Comparison of ENCODE assay signal across 9 mouse cellular contexts in genomic region chr7:45617042-45617695, GRCm38 (mm10). TPM values are rescaled to one million over a fixed set of nuclear protein-coding genes. Genes with fewer than 3 reads are reported as not detected.
DNase-seq lines count a peak whose midpoint lies in the region; ATAC-seq and TF ChIP-seq lines count a peak whose summit lies in the region.
"Had no signal": no experiment of that assay in that cellular context is flagged by ENCODE, and none has a peak within 500 bp of the region (broad histone marks: within the 10 kb centered on the region; RNA-seq: fewer than 3 reads in every experiment).

Gene Fut1, plus strand, starts transcription at chr7:45617289.

- WGBS in kidney, postnatal 0 days = 8% methylated on average over 31 of the region's 31 CpGs
- WGBS in embryonic facial prominence, embryonic 12.5 days = 4% methylated on average over 31 of the region's 31 CpGs

- no peak within 1 kb of the TSS for H3K9ac ChIP-seq in kidney, postnatal 0 days (ENCODE audit: low read depth, low read length)
- H3K9ac ChIP-seq in embryonic facial prominence, embryonic 12.5 days = peak within 1 kb of the TSS; percentile 25; the same call in 1 of the 2 replicates

- H3K36me3 ChIP-seq in kidney, postnatal 0 days (ENCODE audit: insufficient read depth, low read length) = no peaks in the 10 kb centered on the region
- no peaks in the 10 kb centered on the region for H3K36me3 ChIP-seq in embryonic facial prominence, embryonic 12.5 days

- H3K9me3 ChIP-seq in kidney, postnatal 0 days (replicated peaks; ENCODE audit: low read length) = no peaks in the 10 kb centered on the region
- H3K9me3 ChIP-seq in embryonic facial prominence, embryonic 12.5 days = no peaks in the 10 kb centered on the region

- 0 out of 2 replicates have a peak, but pooled peaks cover 10% of the 10 kb centered on the region for H3K4me1 ChIP-seq in kidney, postnatal 0 days (replicated peaks; ENCODE audit: insufficient read depth, low read length)
- peaks cover 16% of the 10 kb centered on the region for H3K4me1 ChIP-seq in embryonic facial prominence, embryonic 12.5 days

- ATAC-seq in kidney, postnatal 0 days (replicated peaks; ENCODE audit: low FRiP score, low read depth) = no peak; the same call in 1 of the 2 replicates
- ATAC-seq in embryonic facial prominence, embryonic 12.5 days (ENCODE audit: insufficient number of reproducible peaks, insufficient read depth, low FRiP score, low TSS enrichment) = 0 out of 2 replicates have a peak, but pooled peaks have one; percentile 13
- ATAC-seq in granulocyte monocyte progenitor cell, adult 5-6 weeks (replicated peaks; ENCODE audit: poor library complexity, severe bottlenecking) = 0 out of 2 replicates have a peak, but pooled peaks have one; percentile 11
- ATAC-seq in monocyte, adult 5-6 weeks (replicated peaks; ENCODE audit: insufficient number of reproducible peaks, low FRiP score, low TSS enrichment, poor library complexity, severe bottlenecking) = no peak

- peak within 1 kb of the TSS; percentile 50 for H3K4me2 ChIP-seq in kidney, postnatal 0 days (ENCODE audit: low read length)
- peak within 1 kb of the TSS; percentile 45 for H3K4me2 ChIP-seq in embryonic facial prominence, embryonic 12.5 days (replicated peaks)

- 0 out of 2 replicates have a peak within 1 kb of the TSS, but pooled peaks have one; percentile 14 for H3K4me3 ChIP-seq in kidney, postnatal 0 days (replicated peaks; ENCODE audit: low read depth, low read length)
- peak within 1 kb of the TSS; percentile 26 for H3K4me3 ChIP-seq in embryonic facial prominence, embryonic 12.5 days

- peak; percentile 21 for DNase-seq in kidney, postnatal 0 days (ENCODE audit: low spot score)
- DNase-seq in kidney, adult 8-10 months = no peak
- peak; percentile 30 for DNase-seq in mesoderm, embryonic 11.5 days (ENCODE audit: low read depth, low spot score)
- DNase-seq in adrenal gland, postnatal 14 days = no peak
- DNase-seq in thymus, postnatal 0 days (ENCODE audit: low spot score) = no peak

- no peak within 1 kb of the TSS for H3K27ac ChIP-seq in kidney, postnatal 0 days
- H3K27ac ChIP-seq in embryonic facial prominence, embryonic 12.5 days = peak within 1 kb of the TSS; percentile 57; the same call in 1 of the 2 replicates

- TF ChIP-seq CTCF in kidney, postnatal 0 days (IDR thresholded peaks at IDR 0.05; ENCODE audit: low read depth) = no peak

- peaks cover 6% of the 10 kb centered on the region; the same call in 1 of the 2 replicates for H3K27me3 ChIP-seq in kidney, postnatal 0 days (ENCODE audit: insufficient read depth, low read length)
- peaks cover 48% of the 10 kb centered on the region for H3K27me3 ChIP-seq in embryonic facial prominence, embryonic 12.5 days

RNA-seq across cellular contexts. Expression of gene Fut1, which starts in this region (rescaled TPM):
- 0.08 and 0.26 TPM in 2 replicates for polyA plus RNA-seq in kidney, postnatal 0 days (2015; fragmentation: Nextera tagmentation; extraction: Ambion mirVana)
- 0.56 and 0.61 TPM in 2 replicates for polyA plus RNA-seq in embryonic facial prominence, embryonic 12.5 days (2016; fragmentation: Nextera tagmentation; extraction: Ambion mirVana)
- not detected in 2 replicates for total RNA-seq in granulocyte monocyte progenitor cell, adult 5-6 weeks (2014; fragmentation: Nextera tagmentation)
- not detected in 2 replicates for total RNA-seq in granulocyte monocyte progenitor cell, adult 5-6 weeks (2017)
- 0.11 TPM in 1 of 2 replicates, not detected in the other for total RNA-seq in adrenal gland, postnatal 14 days (2021)
- not detected in 3 replicates for total RNA-seq in monocyte, adult 5-6 weeks (2017)
- polyA plus RNA-seq in thymus, postnatal 0 days (2015; fragmentation: Nextera tagmentation; extraction: Ambion mirVana) = 1.4 and 3.2 TPM in 2 replicates
- total RNA-seq: heart, postnatal 25 days had no signal

Comparison
In these comparisons a context has a peak if more than half of its experiments do, and no peak if none do; other contexts are left out.
1. Peak in DNase-seq, H3K4me3 ChIP-seq and H3K4me2 ChIP-seq in kidney, postnatal 0 days; RNA of the gene not detected or under 1 TPM.
2. Peak in ATAC-seq, H3K4me3 ChIP-seq, H3K27ac ChIP-seq, H3K9ac ChIP-seq and H3K4me2 ChIP-seq in embryonic facial prominence, embryonic 12.5 days; RNA of the gene not detected or under 1 TPM.
3. Peak in ATAC-seq in granulocyte monocyte progenitor cell, adult 5-6 weeks; RNA of the gene not detected or under 1 TPM.